Mouse (Mus musculus) MEL (cell line): ENCODE measurements around the gene Rbm46.

ENCODE experiments used
- CTCF ChIP-seq, 3 experiments: IDR thresholded peaks in 2 of 3; conservative IDR thresholded peaks in 1 of 3; 2 replicates each; pipeline ENCODE4 v1.5.1; 2011 to 2012; ENCODE audit warnings: low read length in 3 of 3, low read depth in 2 of 3, mild to moderate bottlenecking in 2 of 3, improper control_type of control experiment in 1 of 3, inconsistent platforms in 1 of 3, mixed read lengths in 1 of 3, moderate library complexity in 1 of 3; ENCODE audit not compliant: control insufficient read depth in 1 of 3, insufficient read depth in 1 of 3, poor library complexity in 1 of 3, severe bottlenecking in 1 of 3
- KAT2A ChIP-seq: conservative IDR thresholded peaks from 2 replicates; pipeline ENCODE4 v1.6.1; 2012; ENCODE audit warnings: low read depth, low read length, improper control_type of control experiment, inconsistent platforms
- MXI1 ChIP-seq: IDR thresholded peaks from 2 replicates; pipeline ENCODE4 v1.6.1; 2011; ENCODE audit warnings: mild to moderate bottlenecking, low read depth, low read length, improper control_type of control experiment
- POLR2A ChIP-seq, 2 experiments: IDR thresholded peaks; 2 replicates each; pipeline ENCODE4 v1.6.1; 2011 to 2012; ENCODE audit warnings: low read length in 2 of 2, mild to moderate bottlenecking in 2 of 2, control low read depth in 1 of 2, improper control_type of control experiment in 1 of 2, low read depth in 1 of 2, moderate library complexity in 1 of 2; ENCODE audit not compliant: control insufficient read depth in 1 of 2, insufficient read depth in 1 of 2, poor library complexity in 1 of 2
- POLR2AphosphoS2 ChIP-seq: IDR thresholded peaks from 2 replicates; pipeline ENCODE4 v1.6.1; 2011; ENCODE audit warnings: low read length, improper control_type of control experiment
- USF1 ChIP-seq: IDR thresholded peaks from 2 replicates; pipeline ENCODE4 v1.6.1; 2014; ENCODE audit warnings: low read depth, mild to moderate bottlenecking, inconsistent platforms, low read length, improper control_type of control experiment, moderate library complexity

GRCm38 (mm10) chr3:82810334-82811120, 65.8 kb downstream of the Rbm46 start:
- TF ChIP-seq CTCF (IDR thresholded peaks at IDR 0.05 in 2 of 3, conservative IDR thresholded peaks at IDR 0.05 in 1 of 3; ENCODE audit: control insufficient read depth in 1 of 3, insufficient read depth in 1 of 3, low read depth in 2 of 3, low read length in 3 of 3, poor library complexity in 1 of 3, severe bottlenecking in 1 of 3) (no peak), POLR2A (IDR thresholded peaks at IDR 0.05; ENCODE audit: control insufficient read depth in 1 of 2, insufficient read depth in 1 of 2, low read depth in 1 of 2, low read length in 2 of 2, poor library complexity in 1 of 2) (no peak), KAT2A (no peak), MXI1 (no peak), USF1 (no peak), POLR2AphosphoS2 (no peak)
